ENCODE assay signal across 18 mouse cellular contexts in genomic region chr17:9892141-9892540, GRCm38 (mm10).
A peak's percentile ranks its signal among the peaks of the same experiment; 100 is the strongest.
DNase-seq lines count a peak whose midpoint lies in the region; ATAC-seq and TF ChIP-seq lines count a peak whose summit lies in the region.
"Had no signal": no experiment of that assay in that cellular context is flagged by ENCODE, and none has a peak within 500 bp of the region (broad histone marks: within the 10 kb centered on the region; RNA-seq: fewer than 3 reads in every experiment).

No protein-coding gene starts in this region.

- no peak overlapping the region for H3K27ac ChIP-seq in hindbrain, postnatal 0 days
- no peak overlapping the region for H3K27ac ChIP-seq in hindbrain, embryonic 16.5 days (ENCODE audit: low read depth, low read length)
- H3K27ac ChIP-seq in lung, postnatal 0 days (ENCODE audit: low read length), result no peak overlapping the region
- H3K27ac ChIP-seq: embryonic facial prominence, embryonic 12.5 days; forebrain, embryonic 13.5 days; heart, embryonic 15.5 days had no signal

- H3K4me3 ChIP-seq in hindbrain, postnatal 0 days (ENCODE audit: low read length), result no peak overlapping the region
- no peak overlapping the region for H3K4me3 ChIP-seq in hindbrain, embryonic 16.5 days (ENCODE audit: low read length)
- no peak overlapping the region for H3K4me3 ChIP-seq in lung, postnatal 0 days (ENCODE audit: low read depth, low read length)
- H3K4me3 ChIP-seq: embryonic facial prominence, embryonic 12.5 days; forebrain, embryonic 13.5 days; heart, adult 2 months; heart, embryonic 15.5 days had no signal

- no peaks in the 10 kb centered on the region for H3K27me3 ChIP-seq in hindbrain, postnatal 0 days (ENCODE audit: insufficient read depth, low read length)
- no peaks in the 10 kb centered on the region for H3K27me3 ChIP-seq in hindbrain, embryonic 16.5 days (replicated peaks; ENCODE audit: control insufficient read depth, insufficient read depth, low read length)
- H3K27me3 ChIP-seq in lung, postnatal 0 days (replicated peaks; ENCODE audit: insufficient read depth, low read length), result no peaks in the 10 kb centered on the region
- H3K27me3 ChIP-seq: embryonic facial prominence, embryonic 12.5 days; forebrain, embryonic 13.5 days; heart, embryonic 15.5 days had no signal

- TF ChIP-seq CTCF in hindbrain, postnatal 0 days (IDR thresholded peaks at IDR 0.05; ENCODE audit: low read depth), result no peak
- no peak for TF ChIP-seq CTCF in lung, postnatal 0 days (IDR thresholded peaks at IDR 0.05)

- H3K4me1 ChIP-seq in hindbrain, postnatal 0 days (ENCODE audit: insufficient read depth, low read length), result peaks cover 14% of the 10 kb centered on the region
- peaks cover 10% of the 10 kb centered on the region; the same call in 1 of the 2 replicates for H3K4me1 ChIP-seq in hindbrain, embryonic 16.5 days (ENCODE audit: control insufficient read depth, insufficient read depth, low read depth, low read length)
- H3K4me1 ChIP-seq in lung, postnatal 0 days (ENCODE audit: insufficient read depth, low read depth, low read length), result peaks cover 5% of the 10 kb centered on the region

- ATAC-seq in hindbrain, postnatal 0 days, result no peak
- no peak for ATAC-seq in hindbrain, embryonic 16.5 days
- ATAC-seq in lung, postnatal 0 days, result no peak
- ATAC-seq: forebrain, embryonic 13.5 days; forebrain, postnatal 0 days had no signal

- no peak for TF ChIP-seq EP300 in lung, postnatal 0 days (IDR thresholded peaks at IDR 0.05)

- H3K9me3 ChIP-seq in hindbrain, postnatal 0 days (ENCODE audit: low read length), result no peaks in the 10 kb centered on the region
- no peaks in the 10 kb centered on the region for H3K9me3 ChIP-seq in hindbrain, embryonic 16.5 days (ENCODE audit: control insufficient read depth, low read length)
- no peaks in the 10 kb centered on the region for H3K9me3 ChIP-seq in lung, postnatal 0 days (ENCODE audit: low read length)
- H3K9me3 ChIP-seq: embryonic facial prominence, embryonic 12.5 days; forebrain, embryonic 13.5 days; heart, embryonic 15.5 days had no signal

- WGBS in hindbrain, postnatal 0 days, result 63% methylated on average over 9 of the region's 9 CpGs
- 63% methylated on average over 9 of the region's 9 CpGs for WGBS in hindbrain, embryonic 16.5 days
- WGBS in lung, postnatal 0 days, result 64% methylated on average over 9 of the region's 9 CpGs

- DNase-seq in hindbrain, postnatal 0 days (ENCODE audit: low spot score), result peak; percentile 42
- DNase-seq in lung, postnatal 0 days (ENCODE audit: low spot score), result peak; percentile 67
- no peak for DNase-seq in lung, postnatal 25 days (ENCODE audit: low spot score)
- peak; percentile 80 for DNase-seq in R1 (ENCODE audit: low read depth, low spot score)
- peak; percentile 32 for DNase-seq in ZHBTc4 (ENCODE audit: low read depth, low spot score)
- DNase-seq: adrenal gland, postnatal 10 days; cerebellum, adult 11 months; cerebellum, adult 9-10 months; cerebellum, postnatal 25 days; forebrain, postnatal 0 days; gastrocnemius, postnatal 14 days; heart, adult 2 months; heart, postnatal 14 days had no signal

- no peak overlapping the region for H3K9ac ChIP-seq in hindbrain, postnatal 0 days (replicated peaks; ENCODE audit: low read length)
- H3K9ac ChIP-seq in hindbrain, embryonic 16.5 days (ENCODE audit: low read depth, low read length), result no peak overlapping the region
- no peak overlapping the region for H3K9ac ChIP-seq in lung, postnatal 0 days (replicated peaks; ENCODE audit: low read depth)
- H3K9ac ChIP-seq: embryonic facial prominence, embryonic 12.5 days; forebrain, embryonic 13.5 days; forebrain, postnatal 0 days; heart, embryonic 15.5 days had no signal

- H3K4me2 ChIP-seq in hindbrain, postnatal 0 days (ENCODE audit: low read depth, low read length), result no peak overlapping the region
- no peak overlapping the region for H3K4me2 ChIP-seq in hindbrain, embryonic 16.5 days (ENCODE audit: low read length)
- no peak overlapping the region for H3K4me2 ChIP-seq in lung, postnatal 0 days (replicated peaks; ENCODE audit: low read depth, low read length)
- H3K4me2 ChIP-seq: embryonic facial prominence, embryonic 12.5 days; forebrain, embryonic 13.5 days; heart, embryonic 11.5 days; heart, embryonic 15.5 days had no signal

- H3K36me3 ChIP-seq in hindbrain, postnatal 0 days (ENCODE audit: insufficient read depth, low read length), result no peaks in the 10 kb centered on the region
- no peaks in the 10 kb centered on the region for H3K36me3 ChIP-seq in hindbrain, embryonic 16.5 days (ENCODE audit: control insufficient read depth, insufficient read depth, low read length)
- H3K36me3 ChIP-seq in lung, postnatal 0 days (ENCODE audit: insufficient read depth, low read length), result no peaks in the 10 kb centered on the region
- H3K36me3 ChIP-seq: embryonic facial prominence, embryonic 12.5 days; heart, embryonic 15.5 days had no signal
